Mouse (Mus musculus) intestine, embryonic 14.5 days (tissue): ENCODE results near the gene Meis1. TPM values are rescaled to one million over a fixed set of nuclear protein-coding genes. Genes with fewer than 3 reads are reported as not detected.

Source experiments
- ATAC-seq: fragments of 200-750 bp; cut with Nextera tagmentation; replicated peaks from 2 replicates; pipeline ENCODE4 v1.8.0; 2017; ENCODE audit warnings: low read depth, moderate number of reproducible peaks, moderate TSS enrichment, moderate library complexity; ENCODE audit not compliant: low FRiP score, low TSS enrichment
- DNase-seq: peaks from one replicate; pipeline ENCODE4 v3.0.0-alpha.2; 2018; ENCODE audit warnings: low spot score
- H3K27ac ChIP-seq: fragments of 300-500 bp; sonication (generic); 2 replicates; pipeline ENCODE4 v1.5.1; 2014; ENCODE audit warnings: low read depth, mild to moderate bottlenecking, control low read depth
- H3K27me3 ChIP-seq: fragments of 300-500 bp; sonication (generic); replicated peaks from 2 replicates; pipeline ENCODE4 v1.6.1; 2014; ENCODE audit warnings: low read length, control low read depth; ENCODE audit not compliant: control insufficient read depth, insufficient read depth
- H3K36me3 ChIP-seq: fragments of 300-500 bp; sonication (generic); 2 replicates; pipeline ENCODE4 v1.6.1; 2014; ENCODE audit warnings: low read length, control low read depth; ENCODE audit not compliant: control insufficient read depth, insufficient read depth
- H3K4me1 ChIP-seq: fragments of 300-500 bp; sonication (generic); replicated peaks from 2 replicates; pipeline ENCODE4 v1.6.1; 2014; ENCODE audit warnings: low read length, control low read depth, mixed read lengths; ENCODE audit not compliant: control insufficient read depth, insufficient read depth
- H3K4me2 ChIP-seq: fragments of 300-500 bp; sonication (generic); 2 replicates; pipeline ENCODE4 v1.6.1; 2014; ENCODE audit warnings: low read length
- H3K4me3 ChIP-seq: fragments of 300-500 bp; sonication (generic); 2 replicates; pipeline ENCODE4 v1.5.1; 2014; ENCODE audit warnings: low read depth, low read length, control low read depth, mixed read lengths
- H3K9ac ChIP-seq: fragments of 300-500 bp; sonication (generic); 2 replicates; pipeline ENCODE4 v1.6.1; 2014; ENCODE audit warnings: mild to moderate bottlenecking, low read length
- H3K9me3 ChIP-seq: fragments of 300-500 bp; sonication (generic); 2 replicates; pipeline ENCODE4 v1.6.1; 2016; ENCODE audit warnings: low read length, control low read depth; ENCODE audit not compliant: control insufficient read depth
- WGBS: fragments of 180-500 bp; shearing (Covaris S2); extraction: QIAGEN DNeasy Blood & Tissue Kit; methylation state at CpG from one replicate; pipeline ENCODE4 v1.1.7; 2014; 5-methylcytosine and 5-hydroxymethylcytosine counted together
- polyA plus RNA-seq: library from polyadenylated mRNA; unstranded; fragments of >200 nt; fragmentation: Nextera tagmentation; extraction: Ambion mirVana; gene quantifications from 2 replicates; pipeline ENCODE4 v1.2.1, GENCODE M21; 2014

Meis1 gene
- 133 and 151 TPM in 2 replicates for polyA plus RNA-seq

DNA sequence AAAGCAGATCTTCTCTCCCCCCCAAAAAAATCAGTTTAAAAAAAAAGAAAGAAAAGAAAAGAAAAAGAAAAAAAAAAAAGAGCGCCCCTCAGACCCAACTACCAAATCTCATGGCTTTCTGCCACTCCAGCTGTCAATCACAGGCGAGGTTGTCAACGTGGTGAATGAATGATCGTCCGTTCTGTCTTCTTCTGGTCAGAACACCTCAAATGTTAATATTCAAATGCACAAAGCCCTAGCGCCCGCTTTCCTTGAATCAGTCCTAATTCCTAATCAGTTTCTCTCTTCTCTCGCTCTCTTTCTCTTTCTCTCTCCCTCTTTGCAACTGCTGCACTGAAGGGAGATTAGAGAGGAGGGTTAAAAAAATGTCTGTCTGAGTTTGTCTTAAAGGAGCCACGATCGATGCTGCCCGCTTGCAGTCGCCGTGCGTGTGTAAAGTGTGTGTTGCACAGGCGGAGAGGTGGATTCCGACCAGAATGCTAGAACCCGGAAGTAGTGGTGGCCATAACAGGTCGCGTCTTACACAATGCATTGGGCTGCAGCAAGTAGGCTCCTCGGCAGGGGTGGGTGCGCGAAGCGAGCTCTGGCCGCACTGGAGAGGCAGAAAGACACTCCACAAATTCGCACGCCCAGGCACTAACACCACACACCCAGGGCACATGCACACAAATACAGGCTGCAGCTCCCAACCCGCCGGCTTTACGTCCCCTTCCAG is at the start of gene Meis1:
Meis1 (minus strand) TSS at position 497 of the 715 bp plus-strand sequence.
- peak within 1 kb of the TSS; percentile 100 for H3K9ac ChIP-seq
- no peaks in the 10 kb centered on the region for H3K27me3 ChIP-seq
- peaks cover 28% of the 10 kb centered on the region for H3K4me1 ChIP-seq
- H3K9me3 ChIP-seq: no peaks in the 10 kb centered on the region
- H3K4me3 ChIP-seq: peak within 1 kb of the TSS; percentile 95
- ATAC-seq (peak; percentile 90), DNase-seq (peak; percentile 92)
- H3K36me3 ChIP-seq: peaks cover 17% of the 10 kb centered on the region
- peak within 1 kb of the TSS; percentile 100 for H3K27ac ChIP-seq
- WGBS: under 1% methylated on average over 29 of the region's 29 CpGs
- peak within 1 kb of the TSS; percentile 88 for H3K4me2 ChIP-seq

DNA sequence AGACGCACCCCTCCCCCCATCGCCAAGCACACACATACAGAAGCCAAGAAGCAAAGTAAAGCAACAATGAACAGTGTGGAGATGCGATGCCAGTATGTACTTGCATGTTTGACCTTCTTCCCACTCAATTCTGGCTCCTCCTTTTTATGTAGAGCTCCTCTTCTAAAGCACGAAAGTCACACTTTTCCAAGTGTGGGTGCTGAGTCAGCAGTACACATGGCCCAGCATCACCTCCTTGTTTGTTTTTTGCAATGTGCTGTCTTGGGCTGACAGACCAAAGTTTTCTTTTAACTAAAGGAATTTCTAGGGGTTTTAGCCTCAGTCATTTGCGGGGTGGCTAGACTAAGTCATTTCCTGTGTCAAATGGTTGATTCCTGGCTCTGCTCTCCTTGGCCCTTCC is 48.5 kb upstream of the Meis1 start:
- H3K4me3 ChIP-seq: no peak overlapping the region
- H3K4me2 ChIP-seq: no peak overlapping the region
- H3K27me3 ChIP-seq: no peaks in the 10 kb centered on the region
- no peaks in the 10 kb centered on the region for H3K4me1 ChIP-seq
- ATAC-seq: no peak
- H3K36me3 ChIP-seq: no peaks in the 10 kb centered on the region
- 59% methylated on average over 5 of the region's 5 CpGs for WGBS
- H3K9ac ChIP-seq: no peak overlapping the region
- H3K27ac ChIP-seq: no peak overlapping the region
- DNase-seq: no peak
- H3K9me3 ChIP-seq: no peaks in the 10 kb centered on the region

DNA sequence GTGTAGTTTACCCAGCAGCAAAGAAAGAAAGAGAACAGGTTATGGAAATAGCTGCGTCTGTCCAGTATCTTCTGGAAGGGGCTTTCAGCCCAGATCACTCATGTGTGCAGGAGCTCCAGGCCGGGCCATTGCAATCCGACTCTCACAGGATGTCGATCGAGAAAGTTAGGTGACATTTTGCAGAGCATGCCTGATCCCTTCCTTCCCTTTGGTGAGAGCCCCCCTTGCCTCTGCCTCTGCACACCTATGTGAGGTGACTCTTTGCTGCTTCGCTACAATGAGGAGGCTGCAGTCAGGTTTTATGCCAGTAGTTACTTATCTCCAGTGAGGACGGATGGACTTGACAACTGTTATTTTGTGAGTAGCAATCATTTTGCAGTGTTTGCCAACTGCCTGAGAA is 30.5 kb upstream of the Meis1 start:
- Histone ChIP-seq H3K4me1 (no peaks in the 10 kb centered on the region), H3K4me3 (no peak overlapping the region), H3K9me3 (no peaks in the 10 kb centered on the region), H3K9ac (no peak overlapping the region), H3K4me2 (no peak overlapping the region), H3K36me3 (no peaks in the 10 kb centered on the region), H3K27ac (no peak overlapping the region), H3K27me3 (no peaks in the 10 kb centered on the region)
- DNase-seq (peak; percentile 51), ATAC-seq (no peak)
- WGBS: 41% methylated on average over 7 of the region's 7 CpGs

DNA sequence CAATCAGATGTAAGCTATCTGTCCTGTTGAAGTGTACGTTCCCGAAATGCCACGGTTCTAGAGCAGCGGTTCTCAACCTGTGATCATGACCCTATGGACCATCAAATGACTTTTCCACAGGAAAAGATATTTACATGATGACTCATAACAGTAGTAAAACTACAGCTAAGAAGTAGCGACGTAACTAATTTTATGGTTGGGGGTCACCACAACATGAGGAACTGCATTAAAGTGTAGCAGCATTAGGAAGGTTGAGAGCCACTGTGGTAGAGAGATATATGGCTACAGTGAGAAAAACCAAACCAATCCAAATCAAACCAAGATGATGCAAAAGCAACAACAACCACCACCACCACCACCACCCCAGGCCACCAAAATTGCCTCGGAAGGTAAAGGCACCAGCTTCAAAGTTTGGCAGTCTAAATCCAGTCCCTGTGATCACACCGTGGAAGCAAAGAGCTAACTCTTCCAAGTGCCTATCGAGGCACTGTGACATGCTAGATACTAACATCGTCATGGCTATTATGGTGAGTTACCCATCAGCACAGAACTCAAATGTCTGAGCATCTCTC is 17.9 kb upstream of the Meis1 start:
- Histone ChIP-seq H3K36me3 (no peaks in the 10 kb centered on the region), H3K27me3 (no peaks in the 10 kb centered on the region), H3K4me3 (no peak overlapping the region), H3K9me3 (no peaks in the 10 kb centered on the region), H3K4me1 (no peaks in the 10 kb centered on the region), H3K4me2 (no peak overlapping the region), H3K27ac (no peak overlapping the region), H3K9ac (no peak overlapping the region)
- 93% methylated on average over 10 of the region's 10 CpGs for WGBS
- no peak for DNase-seq
- no peak for ATAC-seq

DNA sequence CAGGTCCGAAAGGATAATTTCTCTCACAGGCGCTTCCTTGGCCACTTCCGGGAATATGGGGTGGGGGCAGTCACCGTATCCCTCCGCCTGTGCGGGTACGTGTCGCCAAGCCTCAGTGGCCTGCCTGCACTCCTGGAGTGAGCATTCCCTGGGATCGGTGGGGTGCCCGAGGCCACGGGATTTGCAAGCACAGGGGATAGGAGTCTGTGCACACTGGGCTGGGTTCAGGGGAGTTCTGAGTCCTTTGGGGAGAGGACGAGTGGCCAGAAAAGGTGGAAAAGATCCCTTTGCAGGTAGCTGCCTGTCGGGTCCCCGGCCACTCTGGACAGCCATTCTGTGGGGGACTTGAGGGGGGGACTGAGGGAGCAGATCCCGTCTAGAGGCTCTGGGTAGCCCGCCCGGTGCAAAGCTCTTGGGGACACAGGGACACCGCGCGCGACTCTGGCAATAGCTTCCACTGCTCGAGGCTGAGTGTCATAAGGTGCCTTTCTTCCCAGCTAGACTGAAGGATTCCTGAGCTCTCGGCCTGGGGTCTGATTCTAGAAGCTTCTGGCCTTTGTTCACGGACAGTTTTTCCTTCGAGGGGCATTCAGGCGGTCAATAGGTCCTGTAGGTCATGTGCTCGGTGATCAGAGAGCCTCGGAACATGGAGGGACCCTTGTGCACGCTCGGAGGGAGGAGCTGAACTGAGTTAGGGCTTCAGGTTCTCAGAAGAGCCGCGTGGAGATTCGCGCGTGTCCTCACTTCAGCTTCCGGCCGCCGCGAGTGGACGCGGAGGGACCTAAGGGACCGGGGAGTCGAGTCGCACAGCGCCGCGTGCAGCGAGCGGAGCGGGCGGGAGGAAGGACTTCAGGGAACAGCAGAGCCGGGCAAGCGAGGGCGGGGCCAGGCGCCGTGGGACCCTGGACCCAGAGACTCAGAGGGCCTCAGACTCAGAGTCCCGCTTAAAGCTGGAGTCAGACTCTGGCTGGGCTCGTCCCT is 8.1 kb upstream of the Meis1 start:
- peak overlapping the region; percentile 99 for H3K4me2 ChIP-seq
- WGBS: under 1% methylated on average over 57 of the region's 58 CpGs
- H3K9ac ChIP-seq: peak overlapping the region; percentile 78
- peak overlapping the region; percentile 52 for H3K4me3 ChIP-seq
- no peaks in the 10 kb centered on the region for H3K9me3 ChIP-seq
- peak; percentile 91 for ATAC-seq
- no peaks in the 10 kb centered on the region for H3K36me3 ChIP-seq
- H3K27ac ChIP-seq: peak overlapping the region; percentile 78
- no peaks in the 10 kb centered on the region for H3K27me3 ChIP-seq
- peak; percentile 89 for DNase-seq
- H3K4me1 ChIP-seq: peaks cover 26% of the 10 kb centered on the region

DNA sequence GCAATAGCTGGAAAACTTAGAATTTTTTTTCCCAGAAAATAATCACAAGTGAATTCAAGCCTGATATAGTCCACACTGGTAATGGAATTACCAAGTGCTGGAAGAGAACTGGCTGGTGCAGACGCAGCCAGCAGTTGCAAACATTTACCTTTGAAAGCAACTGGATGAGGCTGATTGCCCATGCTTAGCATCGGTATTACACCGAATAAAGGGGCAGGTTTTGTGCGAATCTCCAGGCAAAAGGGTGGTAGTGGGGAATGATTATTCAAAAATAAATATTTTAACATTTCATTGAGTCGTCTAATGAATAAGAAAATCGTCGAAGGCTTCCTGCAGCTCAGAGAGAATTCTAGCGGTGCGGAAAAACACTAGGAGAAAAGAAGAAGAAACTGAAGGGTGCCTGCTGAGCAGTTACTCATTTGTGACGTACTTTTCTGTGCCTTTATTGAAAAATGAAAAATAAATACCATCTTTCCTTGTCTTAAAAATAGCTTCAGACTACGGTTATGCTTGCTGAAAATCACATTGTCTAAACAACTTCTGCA is 7.3 kb upstream of the Meis1 start:
- ATAC-seq (no peak), DNase-seq (peak; percentile 53)
- peaks cover 35% of the 10 kb centered on the region for H3K4me1 ChIP-seq
- no peaks in the 10 kb centered on the region for H3K36me3 ChIP-seq
- H3K9me3 ChIP-seq: no peaks in the 10 kb centered on the region
- H3K4me3 ChIP-seq: peak overlapping the region; percentile 52
- peak overlapping the region; percentile 99 for H3K4me2 ChIP-seq
- peak overlapping the region; percentile 78 for H3K9ac ChIP-seq
- WGBS: 5% methylated on average over 11 of the region's 11 CpGs
- peak overlapping the region; percentile 78; the same call in 1 of the 2 replicates for H3K27ac ChIP-seq
- no peaks in the 10 kb centered on the region for H3K27me3 ChIP-seq

DNA sequence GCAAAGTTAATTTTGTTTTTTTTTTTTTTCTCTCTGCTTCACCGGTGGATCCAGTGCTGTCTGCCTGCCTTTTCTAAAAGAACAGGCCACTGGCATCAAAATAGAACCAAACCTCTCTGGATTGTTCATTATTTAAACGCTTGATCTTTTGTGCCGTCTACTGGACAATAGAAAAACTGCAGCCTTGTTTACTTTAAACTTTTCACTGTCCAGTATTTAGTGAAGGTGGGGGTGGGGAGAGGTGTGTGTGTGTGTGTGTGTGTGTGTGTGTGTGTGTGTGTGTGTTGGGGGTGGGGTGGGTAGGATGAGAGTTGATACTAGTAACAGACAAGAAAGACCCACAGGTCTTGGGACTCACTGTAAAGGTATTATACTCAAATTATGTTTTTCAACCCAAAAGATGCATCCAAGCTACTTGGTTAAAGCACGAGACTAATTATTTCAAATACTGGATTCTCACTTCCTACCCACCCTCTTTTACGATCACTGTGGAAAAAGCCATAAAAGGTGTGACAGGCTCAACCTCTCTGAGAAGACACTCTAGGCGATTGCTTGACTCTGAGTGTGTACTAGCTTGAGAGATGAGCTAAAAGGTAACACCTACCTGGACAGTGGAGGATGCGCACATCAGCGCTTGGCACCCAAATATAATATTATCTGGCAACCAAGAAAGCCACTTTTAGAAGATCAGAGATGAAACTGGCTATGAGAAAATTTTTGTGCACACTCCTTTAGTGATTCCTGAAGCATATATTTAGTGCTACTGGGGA is 5.9 kb upstream of the Meis1 start:
- ATAC-seq (no peak), DNase-seq (no peak)
- 32% methylated on average over 8 of the region's 8 CpGs for WGBS

More for the DNA sequence above, 5.9 kb upstream of the Meis1 start:
- Histone ChIP-seq H3K9ac (no peak overlapping the region), H3K27ac (no peak overlapping the region), H3K4me1 (peaks cover 38% of the 10 kb centered on the region), H3K4me3 (no peak overlapping the region), H3K4me2 (no peak overlapping the region), H3K36me3 (no peaks in the 10 kb centered on the region), H3K9me3 (no peaks in the 10 kb centered on the region), H3K27me3 (no peaks in the 10 kb centered on the region)
